Mouse (Mus musculus) Patski (cell line): ENCODE data around the gene Tmem209. TPM values are rescaled to one million over a fixed set of nuclear protein-coding genes. Genes with fewer than 3 reads are reported as not detected.

Experiments
- ATAC-seq: fragments of 100-300 bp; one replicate; pipeline ENCODE4 v1.8.0; 2021
- CTCF ChIA-PET: fragments of 350-600 bp; sonication (Branson Sonifier 250); formaldehyde crosslinking; loops from one replicate; lab custom pipeline; 2022; ENCODE audit warnings: inconsistent platforms; lab: Charles Lee
- POLR2A ChIA-PET: fragments of 350-600 bp; sonication (Branson Sonifier 250); formaldehyde crosslinking; loops from one replicate; lab custom pipeline; 2022; ENCODE audit warnings: antibody characterized with exemption, inconsistent platforms; lab: Charles Lee
- DNase-seq: peaks from one replicate; pipeline ENCODE4 v3.0.0-alpha.2; 2011; ENCODE audit warnings: low read depth, low spot score
- H3K27me3 ChIP-seq: fragments of 371-371 bp; one replicate; pipeline ENCODE4 v1.5.1; 2021
- CTCF ChIP-seq: fragments of 100-300 bp; IDR thresholded peaks from one replicate; pipeline ENCODE4 v1.5.1; 2021
- in situ Hi-C: fragments of 300-500 bp; cut with MboI; formaldehyde crosslinking; loops from 3 replicates; pipeline ENCODE4 v1.11.1; 2018; ENCODE audit warnings: low pct_unique_long_range_greater_than_20kb, mixed read lengths
- polyA plus RNA-seq: library from polyadenylated mRNA; unstranded; gene quantifications from one replicate; pipeline ENCODE4 v1.2.3, GENCODE M21; 2021

Gene Tmem209
- polyA plus RNA-seq, 1 experiment from 2014 or later: 38.9 TPM

GRCm38 (mm10) chr6:30459056-30459747, 50.4 kb downstream of the Tmem209 start:
- ChIA-PET POLR2A (no interaction called here), CTCF (interaction anchor here (1.1 to 2.6 kb wide), 6 partner anchors 10 to 53 kb away, joined by 3 to 15 read pairs (median 8); no protein-coding TSS in a partner anchor)
- no peak for TF ChIP-seq CTCF
- ATAC-seq (no peak), DNase-seq (no peak)
- H3K27me3 ChIP-seq: no peaks in the 10 kb centered on the region
- in situ Hi-C loops: no loop called here

GRCm38 (mm10) chr6:30458626-30459025, 51.0 kb downstream of the Tmem209 start:
- CTCF ChIA-PET: interaction anchor here (1.2 to 2.7 kb wide), 2 partner anchors 16 to 53 kb away, joined by 3 to 6 read pairs; no protein-coding TSS in a partner anchor
- no peak for ATAC-seq
- POLR2A ChIA-PET: no interaction called here
- in situ Hi-C loops: no loop called here
- TF ChIP-seq CTCF: no peak
- H3K27me3 ChIP-seq: no peaks in the 10 kb centered on the region
- no peak for DNase-seq

DNA sequence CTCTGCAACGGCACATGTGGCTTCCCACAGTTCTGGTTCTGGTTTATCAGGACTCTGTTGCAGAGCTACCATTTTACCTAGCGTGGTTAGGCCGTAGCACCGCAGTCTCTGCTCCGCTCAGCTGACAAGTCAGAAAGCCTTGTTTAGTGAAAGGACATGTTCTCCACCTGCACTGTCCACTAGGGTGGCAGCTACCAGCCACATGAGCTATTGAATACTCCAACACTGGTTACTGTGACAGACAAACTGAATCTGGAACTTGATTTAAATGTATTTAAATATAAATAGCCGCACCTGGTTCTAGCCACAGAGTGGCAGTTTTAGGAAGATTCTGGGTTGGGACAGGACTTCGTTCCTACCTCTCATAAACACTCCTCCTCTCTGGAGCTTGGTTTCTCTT, 52.6 kb downstream of the Tmem209 start:
- no peak for ATAC-seq
- ChIA-PET POLR2A (interaction anchor here (0.8 kb wide), 1 partner anchor 44 kb away, joined by 3 read pairs; no protein-coding TSS in a partner anchor), CTCF (interaction anchor here (0.9 to 2.7 kb wide), 4 partner anchors 9 to 53 kb away, joined by 3 to 6 read pairs (median 4); no protein-coding TSS in a partner anchor)
- no peak for TF ChIP-seq CTCF
- in situ Hi-C loops: no loop called here
- no peak for DNase-seq
- no peaks in the 10 kb centered on the region for H3K27me3 ChIP-seq

DNA sequence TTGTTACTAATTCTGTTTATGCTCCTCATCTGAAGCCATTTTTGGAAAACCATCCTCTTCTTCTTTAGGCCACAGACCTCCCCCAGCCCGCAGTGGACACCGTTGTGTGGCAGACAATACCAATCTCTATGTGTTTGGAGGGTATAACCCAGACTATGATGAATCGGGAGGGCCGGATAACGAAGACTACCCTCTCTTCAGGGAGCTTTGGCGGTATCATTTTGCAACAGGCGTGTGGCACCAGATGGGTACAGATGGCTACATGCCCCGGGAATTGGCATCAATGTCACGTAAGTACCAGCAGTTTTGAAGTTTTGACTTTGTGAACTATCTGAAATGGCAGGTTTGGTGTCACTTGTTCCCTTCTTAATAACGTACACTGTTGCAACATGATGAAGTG, 70.0 kb downstream of the Tmem209 start:
- no peak for TF ChIP-seq CTCF
- no peaks in the 10 kb centered on the region for H3K27me3 ChIP-seq
- in situ Hi-C loops: no loop called here
- ChIA-PET POLR2A (no interaction called here), CTCF (no interaction called here)
- DNase-seq: no peak
- ATAC-seq: no peak

DNA sequence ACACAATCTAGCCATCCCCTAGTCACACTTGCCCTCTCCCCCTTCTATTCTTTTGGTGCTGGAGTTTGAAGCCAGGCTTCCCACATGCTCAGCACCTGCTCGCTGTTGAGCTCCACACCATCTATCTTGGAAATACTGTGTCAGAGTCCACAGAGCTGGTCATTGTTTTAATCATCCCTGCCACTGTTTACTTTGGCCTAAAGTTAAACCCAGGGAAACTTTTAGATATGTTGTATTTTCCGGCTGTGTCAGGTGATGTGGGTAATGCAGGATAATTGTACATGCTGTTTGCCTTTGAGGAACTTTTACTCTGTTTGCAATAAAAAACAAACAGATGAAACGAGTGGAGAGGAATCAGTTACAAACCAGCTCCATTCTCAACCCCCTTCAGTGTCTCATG, 72.5 kb downstream of the Tmem209 start:
- CTCF ChIA-PET: interaction anchor here (1.0 to 2.4 kb wide), 2 partner anchors 23 to 25 kb away, joined by 4 to 9 read pairs; no protein-coding TSS in a partner anchor
- no peak for TF ChIP-seq CTCF
- H3K27me3 ChIP-seq: no peaks in the 10 kb centered on the region
- ATAC-seq (no peak), DNase-seq (no peak)
- POLR2A ChIA-PET: no interaction called here
- in situ Hi-C loops: no loop called here

DNA sequence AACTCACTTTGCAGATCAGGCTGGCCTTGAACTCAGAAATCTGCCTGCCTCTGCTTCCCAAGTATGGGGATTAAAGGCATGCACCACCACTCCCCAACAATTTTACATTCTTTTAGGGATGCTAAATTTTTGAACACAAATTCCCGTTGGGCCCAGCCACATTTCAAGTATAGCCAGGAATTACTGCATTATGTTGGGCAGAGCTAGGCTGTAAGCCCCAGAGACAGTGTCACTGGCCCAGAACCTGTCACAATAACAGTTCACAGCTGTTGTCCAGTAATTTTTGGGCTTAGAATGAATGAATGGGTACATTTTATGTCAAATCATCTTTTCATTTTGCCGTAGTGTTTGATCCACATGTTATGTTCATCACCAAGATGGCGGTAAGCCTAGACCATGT, 73.1 kb downstream of the Tmem209 start:
- ATAC-seq: no peak
- TF ChIP-seq CTCF: no peak
- DNase-seq: no peak
- POLR2A ChIA-PET: no interaction called here
- CTCF ChIA-PET: interaction anchor here (1.0 to 2.4 kb wide), 2 partner anchors 23 to 24 kb away, joined by 4 to 9 read pairs; no protein-coding TSS in a partner anchor
- in situ Hi-C loops: no loop called here
- no peaks in the 10 kb centered on the region for H3K27me3 ChIP-seq

DNA sequence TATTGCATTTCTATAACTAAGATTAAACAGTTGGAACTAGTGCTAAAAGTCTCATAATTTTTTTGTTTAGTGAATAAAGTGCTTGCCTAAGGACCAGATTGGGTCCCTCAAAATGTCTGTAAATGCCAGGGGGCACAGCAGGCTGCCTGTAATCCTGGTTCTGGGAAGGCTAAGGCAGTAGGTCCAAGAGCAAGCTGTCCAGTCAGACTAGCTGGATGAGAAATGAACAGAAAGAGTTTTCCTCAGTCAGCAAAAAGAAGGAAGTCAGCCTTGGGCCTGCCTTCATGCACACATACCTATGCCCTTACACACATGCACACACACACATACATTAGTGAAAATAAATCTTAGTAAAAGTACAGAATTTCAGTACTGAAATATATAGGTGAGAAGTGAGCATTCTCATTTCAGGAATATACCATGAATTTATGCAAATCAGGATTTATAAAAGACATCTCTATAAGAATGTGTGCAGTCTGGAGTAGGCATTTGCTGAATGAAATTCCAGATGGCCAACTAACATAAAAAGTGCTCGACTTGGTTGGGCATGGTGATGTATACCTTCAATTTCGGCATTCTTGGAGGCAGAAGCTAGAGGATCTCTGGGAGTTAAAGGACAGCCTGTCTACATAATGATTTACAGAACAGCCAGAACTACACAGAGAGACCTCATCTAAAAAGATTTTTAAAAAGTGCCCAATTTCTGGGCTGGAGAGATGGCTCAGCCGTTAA, 77.0 kb downstream of the Tmem209 start:
- no peak for TF ChIP-seq CTCF
- ChIA-PET POLR2A (no interaction called here), CTCF (no interaction called here)
- ATAC-seq (no peak), DNase-seq (no peak)
- no peaks in the 10 kb centered on the region for H3K27me3 ChIP-seq
- in situ Hi-C loops: no loop called here

Other genes with a start within 250 kb of the Tmem209 start
- gene Ube2h, start 205.2 kb downstream of the Tmem209 start, polyA plus RNA-seq: 88.9 TPM
- 41.7 TPM for gene Zc3hc1, start 118.8 kb downstream of the Tmem209 start, polyA plus RNA-seq
- gene Klhdc10, start 107.9 kb downstream of the Tmem209 start, polyA plus RNA-seq: 78.8 TPM
- 0.90 TPM for gene Ssmem1, start 66 bp upstream of the Tmem209 start, polyA plus RNA-seq
- not detected for gene Cpa2, start 31.8 kb upstream of the Tmem209 start, polyA plus RNA-seq
- not detected for gene Cpa4, start 58.6 kb upstream of the Tmem209 start, polyA plus RNA-seq
- 0.09 TPM for gene Cpa5, start 101.2 kb upstream of the Tmem209 start, polyA plus RNA-seq
- not detected for gene Cpa1, start 129.4 kb upstream of the Tmem209 start, polyA plus RNA-seq
- 12.8 TPM for gene Cep41, start 184.0 kb upstream of the Tmem209 start, polyA plus RNA-seq
- gene Mest, start 213.8 kb upstream of the Tmem209 start, polyA plus RNA-seq: 0.42 TPM